Mouse (Mus musculus): ENCODE results near the gene Nbea. TPM values are rescaled to one million over a fixed set of nuclear protein-coding genes. Genes with fewer than 3 reads are reported as not detected.

The Nbea gene
- total and polyA plus RNA-seq, 3 experiments = 0.76 TPM; not detected in 2

DNA sequence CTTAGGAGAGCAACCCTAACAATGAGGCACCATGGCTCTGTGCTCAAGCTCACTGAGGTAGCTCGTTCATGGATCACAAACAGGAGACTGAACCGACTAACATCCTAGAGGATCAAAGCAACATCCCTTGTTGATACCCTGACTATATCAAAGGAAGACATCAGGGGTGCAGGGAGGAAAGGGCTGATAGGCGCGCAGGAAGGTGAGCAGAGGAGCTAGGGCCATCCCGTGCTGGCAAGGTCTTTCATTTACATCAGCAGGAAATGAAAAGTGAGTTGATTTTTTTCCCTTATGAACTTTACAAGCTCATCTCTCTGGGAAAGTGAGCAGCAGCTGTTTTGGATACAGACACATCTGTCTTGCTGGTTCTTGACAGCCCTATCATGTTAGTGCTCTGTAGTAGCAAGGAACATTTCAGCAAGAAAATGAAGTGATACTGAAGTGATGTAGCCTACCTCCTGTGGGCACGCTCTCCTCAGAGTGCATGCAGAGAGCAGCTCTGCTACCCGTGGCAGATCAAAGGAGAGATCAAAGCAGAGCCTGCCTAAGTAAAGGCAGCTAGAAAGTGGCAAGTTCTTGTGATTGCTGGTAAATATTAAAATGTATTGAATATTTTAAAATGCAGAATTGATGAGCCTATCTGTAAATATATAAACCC lies 523.8 kb downstream of the Nbea start:
- TF ChIP-seq TAL1 (conservative IDR thresholded peaks at IDR 0.05; ENCODE audit: low read depth, low read length) (no peak), GATA2 (IDR thresholded peaks at IDR 0.05; ENCODE audit: borderline replicate concordance, low read depth, low read length) (no peak), CTCF (IDR thresholded peaks at IDR 0.05; ENCODE audit: low read depth, low read length) (no peak), POLR2AphosphoS5 (IDR thresholded peaks at IDR 0.05; ENCODE audit: insufficient replicate concordance, low read depth, low read length) (no peak), GATA1 (IDR thresholded peaks at IDR 0.05; ENCODE audit: borderline replicate concordance, low read length) (no peak)
- ATAC-seq (ENCODE audit: extremely low read depth, insufficient number of reproducible peaks, low FRiP score, poor library complexity, severe bottlenecking) = no peak

DNA sequence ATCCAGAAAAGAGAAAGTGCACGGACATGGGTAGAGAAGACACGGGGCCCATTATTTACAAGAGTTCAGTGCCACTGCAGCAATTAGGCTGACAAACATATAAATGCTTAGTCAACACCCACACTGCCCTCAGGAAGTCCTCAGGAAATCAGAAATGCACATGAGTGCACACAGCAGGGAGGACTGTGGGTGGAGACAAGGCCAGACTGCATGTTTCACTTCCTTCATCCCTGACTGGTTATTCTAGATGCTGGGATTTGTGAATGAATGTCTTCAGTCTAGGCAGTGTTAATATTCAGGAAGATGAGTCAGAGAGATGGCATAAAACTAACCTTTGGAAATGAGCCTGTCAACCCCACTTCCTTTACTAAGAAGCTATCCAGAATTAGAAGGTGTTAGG lies 531.2 kb downstream of the Nbea start:
- no peaks in the 10 kb centered on the region for H3K27me3 ChIP-seq (ENCODE audit: insufficient read depth, low read length)
- DNase-seq (ENCODE audit: low spot score) (no peak), ATAC-seq (ENCODE audit: extremely low read depth, insufficient number of reproducible peaks, low FRiP score, poor library complexity, severe bottlenecking) (no peak)
- peaks cover 23% of the 10 kb centered on the region for H3K9me3 ChIP-seq (replicated peaks)
- TF ChIP-seq CTCF (IDR thresholded peaks at IDR 0.05; ENCODE audit: low read depth, low read length) (no peak), GATA1 (IDR thresholded peaks at IDR 0.05; ENCODE audit: borderline replicate concordance, low read length) (no peak)
- no peak overlapping the region for H3K4me3 ChIP-seq (ENCODE audit: low read depth, low read length)
- H3K36me3 ChIP-seq (replicated peaks) = no peaks in the 10 kb centered on the region
- H3K4me1 ChIP-seq (ENCODE audit: insufficient read depth, low read depth, low read length) = no peaks in the 10 kb centered on the region

More for the DNA sequence above, 523.8 kb downstream of the Nbea start:
- Histone ChIP-seq H3K9me3 (replicated peaks) (peaks cover 25% of the 10 kb centered on the region), H3K36me3 (replicated peaks) (no peaks in the 10 kb centered on the region), H3K4me1 (ENCODE audit: insufficient read depth, low read depth, low read length) (no peaks in the 10 kb centered on the region), H3K27me3 (ENCODE audit: insufficient read depth, low read length) (no peaks in the 10 kb centered on the region), H3K4me3 (ENCODE audit: low read depth, low read length) (no peak overlapping the region)
- no peak for DNase-seq (ENCODE audit: low spot score)

DNA sequence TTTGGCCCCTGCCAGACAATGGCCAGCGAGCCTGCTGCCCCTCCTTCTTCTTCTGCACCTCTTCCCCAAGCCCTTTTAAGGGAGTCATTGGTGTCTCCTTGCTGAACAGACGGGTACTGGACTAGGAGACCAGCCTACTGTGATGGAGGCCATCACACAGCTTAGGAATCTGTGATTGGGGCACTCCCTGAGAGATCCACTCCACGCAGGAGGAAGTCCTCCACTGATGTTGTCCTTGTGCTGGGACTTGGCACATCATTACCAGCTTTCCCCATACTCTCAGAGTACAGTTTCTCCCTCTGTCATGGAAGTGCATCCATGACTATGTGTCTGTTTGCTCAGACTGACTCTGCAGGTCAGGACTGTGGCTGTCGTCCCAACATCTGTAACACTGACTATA lies 531.6 kb downstream of the Nbea start:
- no peak for ATAC-seq (ENCODE audit: extremely low read depth, insufficient number of reproducible peaks, low FRiP score, poor library complexity, severe bottlenecking)
- DNase-seq (ENCODE audit: low spot score) = no peak
- H3K9me3 ChIP-seq (replicated peaks) = peaks cover 24% of the 10 kb centered on the region
- TF ChIP-seq CTCF (IDR thresholded peaks at IDR 0.05; ENCODE audit: low read depth, low read length) = no peak
- no peak for TF ChIP-seq TAL1 (conservative IDR thresholded peaks at IDR 0.05; ENCODE audit: low read depth, low read length)
- TF ChIP-seq GATA1 (IDR thresholded peaks at IDR 0.05; ENCODE audit: borderline replicate concordance, low read length) = no peak
- no peak for TF ChIP-seq POLR2AphosphoS5 (IDR thresholded peaks at IDR 0.05; ENCODE audit: insufficient replicate concordance, low read depth, low read length)
- TF ChIP-seq GATA2 (IDR thresholded peaks at IDR 0.05; ENCODE audit: borderline replicate concordance, low read depth, low read length) = no peak
- no peaks in the 10 kb centered on the region for H3K36me3 ChIP-seq (replicated peaks)
- H3K4me3 ChIP-seq (ENCODE audit: low read depth, low read length) = no peak overlapping the region
- no peaks in the 10 kb centered on the region for H3K27me3 ChIP-seq (ENCODE audit: insufficient read depth, low read length)
- no peaks in the 10 kb centered on the region for H3K4me1 ChIP-seq (ENCODE audit: insufficient read depth, low read depth, low read length)

DNA sequence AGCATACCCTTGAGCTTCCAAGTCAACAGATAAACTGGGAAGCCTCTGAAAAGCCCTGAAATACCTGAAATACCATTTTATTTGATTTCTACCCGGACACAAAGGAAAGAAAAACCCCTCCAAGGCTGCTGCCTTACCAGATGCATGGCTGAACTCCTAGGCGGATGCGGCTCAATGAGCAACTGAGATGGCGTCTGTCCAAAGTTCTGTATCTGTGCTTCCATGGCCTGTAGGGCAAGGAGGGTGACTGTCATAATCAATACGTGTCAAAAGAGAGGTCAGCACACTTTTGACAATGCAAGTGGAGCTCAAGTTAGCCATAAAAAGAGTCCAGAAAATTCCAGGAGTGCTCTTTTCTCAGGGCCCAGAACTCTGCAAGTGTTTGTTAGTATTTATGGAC lies 534.0 kb downstream of the Nbea start:
- TF ChIP-seq CTCF (IDR thresholded peaks at IDR 0.05; ENCODE audit: low read depth, low read length) = no peak
- TF ChIP-seq POLR2AphosphoS5 (IDR thresholded peaks at IDR 0.05; ENCODE audit: insufficient replicate concordance, low read depth, low read length) = no peak
- TF ChIP-seq GATA2 (IDR thresholded peaks at IDR 0.05; ENCODE audit: borderline replicate concordance, low read depth, low read length) = no peak
- no peak for TF ChIP-seq GATA1 (IDR thresholded peaks at IDR 0.05; ENCODE audit: borderline replicate concordance, low read length)
- no peak for TF ChIP-seq TAL1 (conservative IDR thresholded peaks at IDR 0.05; ENCODE audit: low read depth, low read length)
- H3K27me3 ChIP-seq (ENCODE audit: insufficient read depth, low read length) = no peaks in the 10 kb centered on the region
- H3K4me3 ChIP-seq (ENCODE audit: low read depth, low read length) = no peak overlapping the region
- H3K9me3 ChIP-seq (replicated peaks) = peaks cover 28% of the 10 kb centered on the region
- DNase-seq (ENCODE audit: low spot score) (no peak), ATAC-seq (ENCODE audit: extremely low read depth, insufficient number of reproducible peaks, low FRiP score, poor library complexity, severe bottlenecking) (no peak)
- no peaks in the 10 kb centered on the region for H3K4me1 ChIP-seq (ENCODE audit: insufficient read depth, low read depth, low read length)
- no peaks in the 10 kb centered on the region for H3K36me3 ChIP-seq (replicated peaks)

DNA sequence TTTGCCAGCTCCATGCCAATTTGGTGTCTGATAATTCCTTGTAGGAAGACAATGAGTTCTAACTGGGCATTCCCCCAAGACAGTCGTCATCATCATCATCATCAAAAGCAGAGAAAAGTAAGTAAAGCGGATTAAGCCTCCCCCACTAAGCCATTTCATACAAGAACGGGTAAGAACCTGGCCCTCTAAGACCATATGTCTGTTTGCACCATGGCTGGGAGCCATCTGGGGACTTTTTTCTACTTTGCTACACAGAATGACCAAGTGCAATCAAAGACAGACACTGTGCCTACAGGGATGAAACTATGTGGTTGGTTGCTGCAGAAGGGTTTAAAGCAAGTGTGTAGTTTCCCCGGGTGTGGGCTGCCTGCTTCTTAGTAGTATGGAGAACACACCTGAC lies 535.2 kb downstream of the Nbea start:
- ATAC-seq (ENCODE audit: extremely low read depth, insufficient number of reproducible peaks, low FRiP score, poor library complexity, severe bottlenecking) (no peak), DNase-seq (ENCODE audit: low spot score) (no peak)
- TF ChIP-seq GATA2 (IDR thresholded peaks at IDR 0.05; ENCODE audit: borderline replicate concordance, low read depth, low read length) (no peak), CTCF (IDR thresholded peaks at IDR 0.05; ENCODE audit: low read depth, low read length) (no peak), TAL1 (conservative IDR thresholded peaks at IDR 0.05; ENCODE audit: low read depth, low read length) (no peak), GATA1 (IDR thresholded peaks at IDR 0.05; ENCODE audit: borderline replicate concordance, low read length) (no peak), POLR2AphosphoS5 (IDR thresholded peaks at IDR 0.05; ENCODE audit: insufficient replicate concordance, low read depth, low read length) (no peak)
- Histone ChIP-seq H3K4me3 (ENCODE audit: low read depth, low read length) (no peak overlapping the region), H3K4me1 (ENCODE audit: insufficient read depth, low read depth, low read length) (no peaks in the 10 kb centered on the region), H3K9me3 (replicated peaks) (peaks cover 32% of the 10 kb centered on the region), H3K36me3 (replicated peaks) (no peaks in the 10 kb centered on the region), H3K27me3 (ENCODE audit: insufficient read depth, low read length) (no peaks in the 10 kb centered on the region)

DNA sequence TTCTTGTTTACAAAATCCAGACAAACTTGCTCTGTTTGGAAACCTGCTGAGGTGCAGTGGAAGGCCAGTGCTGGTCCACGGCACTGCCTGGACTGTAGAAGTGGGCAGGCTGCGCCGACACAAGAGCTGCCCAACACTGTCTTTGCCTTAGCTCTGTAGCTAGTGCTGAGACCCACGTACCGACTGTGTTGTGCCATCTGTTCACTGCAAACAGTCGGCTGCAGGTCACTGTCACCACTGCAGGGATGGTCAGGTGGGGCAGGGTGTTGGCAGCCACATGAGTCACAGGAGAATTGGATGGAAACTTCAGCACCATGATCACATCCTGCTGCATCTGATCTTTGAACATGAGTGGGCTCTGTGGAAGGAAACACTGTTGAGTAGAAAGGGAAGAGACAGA lies 536.3 kb downstream of the Nbea start:
- DNase-seq (ENCODE audit: low spot score) (no peak), ATAC-seq (ENCODE audit: extremely low read depth, insufficient number of reproducible peaks, low FRiP score, poor library complexity, severe bottlenecking) (no peak)

DNA sequence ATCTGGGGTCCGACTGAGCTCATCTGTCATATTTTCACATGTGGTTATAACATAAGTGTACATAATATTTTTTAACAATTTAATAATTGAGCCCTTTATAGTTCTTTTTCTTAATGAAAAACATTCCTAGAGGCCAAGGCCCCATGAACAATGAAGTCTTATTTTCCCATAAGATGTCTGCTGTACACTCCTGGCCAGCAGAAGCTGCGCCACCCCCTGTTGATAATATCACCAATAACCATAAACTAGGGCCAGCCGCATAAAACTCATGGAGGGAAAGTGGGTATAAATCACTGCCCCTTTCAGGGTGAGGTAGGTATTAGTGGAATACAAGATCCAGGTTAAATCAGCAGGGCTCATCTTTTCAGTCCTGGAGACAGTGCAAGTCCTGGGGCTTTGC lies 537.1 kb downstream of the Nbea start:
- Histone ChIP-seq H3K36me3 (replicated peaks) (no peaks in the 10 kb centered on the region), H3K9me3 (replicated peaks) (peaks cover 36% of the 10 kb centered on the region), H3K4me3 (ENCODE audit: low read depth, low read length) (no peak overlapping the region), H3K4me1 (ENCODE audit: insufficient read depth, low read depth, low read length) (no peaks in the 10 kb centered on the region), H3K27me3 (ENCODE audit: insufficient read depth, low read length) (no peaks in the 10 kb centered on the region)
- DNase-seq (ENCODE audit: low spot score) = no peak
- no peak for ATAC-seq (ENCODE audit: extremely low read depth, insufficient number of reproducible peaks, low FRiP score, poor library complexity, severe bottlenecking)
- TF ChIP-seq GATA1 (IDR thresholded peaks at IDR 0.05; ENCODE audit: borderline replicate concordance, low read length) = no peak
- TF ChIP-seq POLR2AphosphoS5 (IDR thresholded peaks at IDR 0.05; ENCODE audit: insufficient replicate concordance, low read depth, low read length) = no peak
- no peak for TF ChIP-seq GATA2 (IDR thresholded peaks at IDR 0.05; ENCODE audit: borderline replicate concordance, low read depth, low read length)
- TF ChIP-seq CTCF (IDR thresholded peaks at IDR 0.05; ENCODE audit: low read depth, low read length) = no peak
- no peak for TF ChIP-seq TAL1 (conservative IDR thresholded peaks at IDR 0.05; ENCODE audit: low read depth, low read length)

More for the DNA sequence above, 536.3 kb downstream of the Nbea start:
- Histone ChIP-seq H3K9me3 (replicated peaks) (peaks cover 35% of the 10 kb centered on the region), H3K4me1 (ENCODE audit: insufficient read depth, low read depth, low read length) (no peaks in the 10 kb centered on the region), H3K36me3 (replicated peaks) (no peaks in the 10 kb centered on the region), H3K27me3 (ENCODE audit: insufficient read depth, low read length) (no peaks in the 10 kb centered on the region), H3K4me3 (ENCODE audit: low read depth, low read length) (no peak overlapping the region)
- no peak for TF ChIP-seq TAL1 (conservative IDR thresholded peaks at IDR 0.05; ENCODE audit: low read depth, low read length)
